ENCODE assay signal across 20 mouse cellular contexts in genomic region chr9:14200852-14201251, GRCm38 (mm10).
A peak's percentile ranks its signal among the peaks of the same experiment; 100 is the strongest.
DNase-seq lines count a peak whose midpoint lies in the region; ATAC-seq and TF ChIP-seq lines count a peak whose summit lies in the region.
"Had no signal": no experiment of that assay in that cellular context is flagged by ENCODE, and none has a peak within 500 bp of the region (broad histone marks: within the 10 kb centered on the region; RNA-seq: fewer than 3 reads in every experiment).

No protein-coding gene starts in this region.

- no peaks in the 10 kb centered on the region for H3K27me3 ChIP-seq in thymus, adult 2 months (ENCODE audit: control insufficient read depth, insufficient read depth, low read length)
- H3K27me3 ChIP-seq: CH12.LX; forebrain, embryonic 15.5 days; heart, embryonic 15.5 days; Patski had no signal

- 85% methylated on average over 4 of the region's 4 CpGs for WGBS in thymus, adult 2 months

- TF ChIP-seq CTCF in thymus, adult 2 months (IDR thresholded peaks at IDR 0.05; ENCODE audit: borderline replicate concordance, control insufficient read depth, extremely low read depth, insufficient read depth, low read length, poor library complexity), result no peak

- peak overlapping the region; percentile 26; the same call in 1 of the 2 replicates for H3K27ac ChIP-seq in thymus, adult 2 months (ENCODE audit: control insufficient read depth, insufficient read depth, low read length)
- H3K27ac ChIP-seq: forebrain, embryonic 15.5 days; heart, adult 2 months; heart, embryonic 15.5 days; hindbrain, embryonic 10.5 days; hindbrain, embryonic 14.5 days had no signal

- no peak for DNase-seq in thymus, adult 2 months
- DNase-seq in thymus, postnatal 0 days (ENCODE audit: low spot score), result no peak
- peak; percentile 28 for DNase-seq in T-cell, adult 2 months (ENCODE audit: low spot score)
- DNase-seq in adrenal gland, postnatal 25 days, result no peak
- DNase-seq in right cerebral cortex, postnatal 14 days, result no peak
- DNase-seq in ovary, postnatal 14 days (ENCODE audit: low spot score), result no peak
- DNase-seq: adrenal gland, postnatal 10 days; cerebellum, adult 11-12 months; cerebellum, adult 9-10 months; cerebellum, postnatal 25 days; gastrocnemius, postnatal 10 days; heart, adult 2 months; heart, postnatal 14 days had no signal

- no peaks in the 10 kb centered on the region for H3K36me3 ChIP-seq in thymus, adult 2 months (ENCODE audit: control insufficient read depth, insufficient read depth, low read length)
- H3K36me3 ChIP-seq: forebrain, embryonic 15.5 days; heart, embryonic 15.5 days; hindbrain, embryonic 10.5 days had no signal

- peaks cover 14% of the 10 kb centered on the region for H3K4me1 ChIP-seq in thymus, adult 2 months (replicated peaks; ENCODE audit: control insufficient read depth, insufficient read depth, low read length)
- H3K4me1 ChIP-seq: forebrain, embryonic 15.5 days; hindbrain, embryonic 10.5 days had no signal

- peak; percentile 42 for ATAC-seq in inflammation-experienced regulatory T-cells, adult 6 months
- ATAC-seq: forebrain, embryonic 15.5 days had no signal

- H3K4me3 ChIP-seq in thymus, adult 2 months (ENCODE audit: control insufficient read depth, insufficient read depth, low read length), result no peak overlapping the region
- H3K4me3 ChIP-seq: forebrain, embryonic 15.5 days; heart, adult 2 months; heart, embryonic 15.5 days; hindbrain, embryonic 10.5 days had no signal

- no peak for TF ChIP-seq POLR2A in thymus, adult 2 months (IDR thresholded peaks at IDR 0.05; ENCODE audit: control insufficient read depth, extremely low read depth, insufficient read depth, low read length, poor library complexity)
